ENCODE assay signal across 21 mouse cellular contexts in the genomic region with DNA sequence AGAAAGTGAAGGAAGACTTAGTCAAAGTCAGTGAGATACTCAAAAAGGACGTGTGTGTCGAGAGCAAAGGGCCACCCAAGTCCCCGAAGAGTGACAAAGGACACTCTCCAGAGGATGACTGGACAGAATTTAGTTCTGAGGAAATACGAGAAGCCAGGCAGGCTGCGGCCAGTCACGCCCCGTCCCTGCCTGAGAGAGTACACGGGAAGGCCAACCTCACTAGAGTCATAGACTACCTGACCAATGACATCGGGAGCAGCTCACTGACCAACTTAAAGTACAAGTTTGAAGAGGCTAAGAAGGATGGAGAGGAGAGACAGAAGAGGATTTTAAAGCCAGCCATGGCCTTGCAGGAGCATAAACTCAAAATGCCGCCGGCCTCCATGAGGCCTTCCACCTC.
A peak's percentile ranks its signal among the peaks of the same experiment; 100 is the strongest.
DNase-seq lines count a peak whose midpoint lies in the region; ATAC-seq lines count a peak whose summit lies in the region.
"Had no signal": no experiment of that assay in that cellular context is flagged by ENCODE, and none has a peak within 500 bp of the region (broad histone marks: within the 10 kb centered on the region; RNA-seq: fewer than 3 reads in every experiment).

No protein-coding gene starts in this region.

- H3K4me1 ChIP-seq in heart, embryonic 11.5 days (ENCODE audit: control insufficient read depth, insufficient read depth, low read length) = no peaks in the 10 kb centered on the region
- no peaks in the 10 kb centered on the region for H3K4me1 ChIP-seq in megakaryocyte, embryonic 14.5 days
- H3K4me1 ChIP-seq in midbrain, embryonic 11.5 days (ENCODE audit: control insufficient read depth, insufficient read depth, low read length) = no peaks in the 10 kb centered on the region
- no peaks in the 10 kb centered on the region for H3K4me1 ChIP-seq in midbrain, embryonic 10.5 days

- no peaks in the 10 kb centered on the region; the same call in 1 of the 2 replicates for H3K9me3 ChIP-seq in heart, embryonic 11.5 days (replicated peaks; ENCODE audit: control insufficient read depth, low read length)
- H3K9me3 ChIP-seq in megakaryocyte, embryonic 14.5 days = peaks cover 73% of the 10 kb centered on the region
- peaks cover 15% of the 10 kb centered on the region; the same call in 1 of the 2 replicates for H3K9me3 ChIP-seq in midbrain, embryonic 11.5 days (ENCODE audit: control insufficient read depth, low read length)
- H3K9me3 ChIP-seq in midbrain, embryonic 10.5 days (replicated peaks) = peaks cover 47% of the 10 kb centered on the region

- DNase-seq in heart, adult 11 months = peak; percentile 66
- DNase-seq in midbrain, embryonic 11.5 days (ENCODE audit: low spot score, missing footprints) = peak; percentile 68
- DNase-seq in midbrain, embryonic 10.5 days (ENCODE audit: low spot score) = no peak
- DNase-seq: adrenal gland, adult 2 months; adrenal gland, adult 8-10 months; adrenal gland, postnatal 10 days; adrenal gland, postnatal 14 days; adrenal gland, postnatal 25 days; adrenal gland, postnatal 36 days; B cell, adult 2 months; cerebellum, adult 11 months; cerebellum, adult 11-12 months; cerebellum, adult 18-20 months had no signal

- WGBS in heart, embryonic 11.5 days (ENCODE audit: insufficient replicate concordance) = 88% methylated on average over 11 of the region's 11 CpGs
- WGBS in midbrain, embryonic 11.5 days = 96% methylated on average over 11 of the region's 11 CpGs
- WGBS in midbrain, embryonic 10.5 days = 95% methylated on average over 11 of the region's 11 CpGs

- H3K36me3 ChIP-seq in heart, embryonic 11.5 days (ENCODE audit: control insufficient read depth, insufficient read depth, low read length) = peaks cover 23% of the 10 kb centered on the region
- H3K36me3 ChIP-seq in megakaryocyte, embryonic 14.5 days (replicated peaks; ENCODE audit: low read length) = no peaks in the 10 kb centered on the region
- H3K36me3 ChIP-seq in midbrain, embryonic 11.5 days (ENCODE audit: control insufficient read depth, insufficient read depth, low read length) = peaks cover 41% of the 10 kb centered on the region
- peaks cover 90% of the 10 kb centered on the region for H3K36me3 ChIP-seq in midbrain, embryonic 10.5 days
- H3K36me3 ChIP-seq: G1E had no signal

- no peak for ATAC-seq in heart, embryonic 11.5 days (replicated peaks; ENCODE audit: insufficient number of reproducible peaks, low FRiP score, low TSS enrichment)
- no peak for ATAC-seq in megakaryocyte, adult 5-6 weeks (ENCODE audit: poor library complexity, severe bottlenecking)
- ATAC-seq in midbrain, embryonic 11.5 days (ENCODE audit: low FRiP score) = no peak
- ATAC-seq: activated CD4-positive, CD25-positive, alpha-beta regulatory T cell, adult 4 months; CD4-positive, CD25-positive, alpha-beta regulatory T cell, adult 4 months; Patski had no signal

- H3K27me3 ChIP-seq in heart, embryonic 11.5 days (ENCODE audit: control insufficient read depth, insufficient read depth, low read length) = no peaks in the 10 kb centered on the region
- no peaks in the 10 kb centered on the region for H3K27me3 ChIP-seq in megakaryocyte, embryonic 14.5 days (replicated peaks)
- no peaks in the 10 kb centered on the region for H3K27me3 ChIP-seq in midbrain, embryonic 11.5 days (ENCODE audit: control insufficient read depth, insufficient read depth, low read length)
- H3K27me3 ChIP-seq in midbrain, embryonic 10.5 days (ENCODE audit: low read depth, poor library complexity, severe bottlenecking) = no peaks in the 10 kb centered on the region
- H3K27me3 ChIP-seq: CH12.LX, Patski had no signal

- H3K4me2 ChIP-seq in heart, embryonic 11.5 days = no peak overlapping the region
- H3K4me2 ChIP-seq in midbrain, embryonic 11.5 days = no peak overlapping the region

- H3K4me3 ChIP-seq in heart, embryonic 11.5 days (ENCODE audit: low read depth, low read length) = no peak overlapping the region
- peak overlapping the region; percentile 29 for H3K4me3 ChIP-seq in megakaryocyte, embryonic 14.5 days (replicated peaks)
- H3K4me3 ChIP-seq in midbrain, embryonic 11.5 days (ENCODE audit: low read depth, low read length) = no peak overlapping the region
- no peak overlapping the region for H3K4me3 ChIP-seq in midbrain, embryonic 10.5 days

- no peak overlapping the region for H3K27ac ChIP-seq in heart, embryonic 11.5 days (ENCODE audit: low read depth, low read length)
- H3K27ac ChIP-seq in midbrain, embryonic 11.5 days (ENCODE audit: low read depth, low read length) = no peak overlapping the region
- H3K27ac ChIP-seq in midbrain, embryonic 10.5 days (replicated peaks) = no peak overlapping the region

- H3K9ac ChIP-seq in heart, embryonic 11.5 days (ENCODE audit: low read depth, low read length) = no peak overlapping the region
- H3K9ac ChIP-seq in midbrain, embryonic 11.5 days (ENCODE audit: low read length) = no peak overlapping the region
